ENCODE assay signal across 9 mouse cellular contexts in genomic region chr1:128368732-128369441, GRCm38 (mm10). TPM values are rescaled to one million over a fixed set of nuclear protein-coding genes. Genes with fewer than 3 reads are reported as not detected.
DNase-seq lines count a peak whose midpoint lies in the region; ATAC-seq and TF ChIP-seq lines count a peak whose summit lies in the region.
"Had no signal": no experiment of that assay in that cellular context is flagged by ENCODE, and none has a peak within 500 bp of the region (broad histone marks: within the 10 kb centered on the region; RNA-seq: fewer than 3 reads in every experiment).

No protein-coding gene starts in this region.

- H3K27ac ChIP-seq in cortical plate, adult 2 months (ENCODE audit: insufficient read depth, low read length): no peak overlapping the region
- H3K27ac ChIP-seq: heart, embryonic 15.5 days had no signal

- no peak overlapping the region for H3K4me3 ChIP-seq in cortical plate, adult 2 months (ENCODE audit: insufficient read depth, low read length)
- H3K4me3 ChIP-seq: heart, embryonic 15.5 days had no signal

- H3K4me1 ChIP-seq in cortical plate, adult 2 months (ENCODE audit: control insufficient read depth, insufficient read depth, low read length): no peaks in the 10 kb centered on the region
- H3K4me1 ChIP-seq: heart, embryonic 15.5 days had no signal

- intact Hi-C loops in heart, postnatal 10 days (cut with DNase I): loop anchor here (2.0 kb wide), 1 partner anchor 464 kb away; no protein-coding TSS in a partner anchor

- peak; percentile 33 to 69 for DNase-seq in cerebellum, postnatal 4 days (ENCODE audit: low spot score in 2 of 2)
- no peak for DNase-seq in cerebellum, adult 18-20 months
- DNase-seq in ES-CJ7 (ENCODE audit: low read depth, low spot score): peak; percentile 68
- DNase-seq in heart, postnatal 10 days: peak; percentile 52 to 76
- peak; percentile 26 to 83 for DNase-seq in layer of hippocampus, adult 18-20 months (ENCODE audit: low spot score in 2 of 2)
- DNase-seq in spleen, postnatal 10 days (ENCODE audit: low spot score in 2 of 2): peak; percentile 28 to 70

- no peak for TF ChIP-seq POLR2A in cortical plate, adult 2 months (IDR thresholded peaks at IDR 0.05; ENCODE audit: extremely low read depth, insufficient read depth, low read length)

- peak; percentile 83 for ATAC-seq in megakaryocyte-erythroid progenitor cell, adult 5-6 weeks (replicated peaks; ENCODE audit: low FRiP score, low TSS enrichment, poor library complexity, severe bottlenecking)

- TF ChIP-seq CTCF in cortical plate, adult 2 months (IDR thresholded peaks at IDR 0.05; ENCODE audit: extremely low read depth, insufficient read depth, low read length): peak; percentile 68

RNA-seq across cellular contexts. Expression of gene Mcm6, which starts 9.4 kb away (rescaled TPM):
- polyA plus RNA-seq in cortical plate, adult 2 months (2012; rRNA removed): 7.4 and 7.8 TPM in 2 replicates
- total RNA-seq in heart, postnatal 10 days (2021): 10 to 100 TPM; 28.1 to 34.9 TPM
- 10 to 100 TPM; 13.1 to 13.6 TPM for total RNA-seq in layer of hippocampus, adult 18-20 months (2021)
- total RNA-seq in megakaryocyte-erythroid progenitor cell, adult 5-6 weeks (2014; fragmentation: Nextera tagmentation): 286 and 335 TPM in 2 replicates
- 447 and 543 TPM in 2 replicates for total RNA-seq in megakaryocyte-erythroid progenitor cell, adult 5-6 weeks (2017)

RNA-seq across cellular contexts. Expression of gene Lct, which starts 40.8 kb away (rescaled TPM):
- 0.63 and 3.3 TPM in 2 replicates for polyA plus RNA-seq in cortical plate, adult 2 months (2012; rRNA removed)
- under 1 TPM in 1 of 2 experiments, not detected in 1; 0.07 TPM for total RNA-seq in heart, postnatal 10 days (2021)
- 10 to 100 TPM; 53.8 to 69.6 TPM for total RNA-seq in layer of hippocampus, adult 18-20 months (2021)
- total RNA-seq in megakaryocyte-erythroid progenitor cell, adult 5-6 weeks (2014; fragmentation: Nextera tagmentation): 0.07 and 0.59 TPM in 2 replicates
- total RNA-seq in megakaryocyte-erythroid progenitor cell, adult 5-6 weeks (2017): 0.30 TPM in 1 of 2 replicates, not detected in the other

RNA-seq across cellular contexts. Expression of gene Dars, which starts 48.3 kb away (rescaled TPM):
- polyA plus RNA-seq in cortical plate, adult 2 months (2012; rRNA removed): 42.1 and 43.3 TPM in 2 replicates
- total RNA-seq in heart, postnatal 10 days (2021): 10 to 100 TPM; 54.7 to 60.1 TPM
- 10 to 100 TPM; 66.5 to 68.7 TPM for total RNA-seq in layer of hippocampus, adult 18-20 months (2021)
- total RNA-seq in megakaryocyte-erythroid progenitor cell, adult 5-6 weeks (2014; fragmentation: Nextera tagmentation): 152 and 159 TPM in 2 replicates
- 306 and 352 TPM in 2 replicates for total RNA-seq in megakaryocyte-erythroid progenitor cell, adult 5-6 weeks (2017)

Comparison
In these comparisons a context has a peak if more than half of its experiments do, and no peak if none do; other contexts are left out.
1. DNase-seq: peak in cerebellum, postnatal 4 days (2 of 2), ES-CJ7 (single experiment), heart, postnatal 10 days (2 of 2), layer of hippocampus, adult 18-20 months (2 of 2) and spleen, postnatal 10 days (2 of 2); none in cerebellum, adult 18-20 months (0 of 2).
2. RNA of gene Mcm6, which starts 9.4 kb away (total RNA-seq): 286 to 543 TPM in megakaryocyte-erythroid progenitor cell, adult 5-6 weeks; 28.1 to 34.9 TPM in heart, postnatal 10 days and 13.1 to 13.6 TPM in layer of hippocampus, adult 18-20 months; every median in the first group is over 4 times any median in the second.
3. RNA of gene Lct, which starts 40.8 kb away (total RNA-seq): 53.8 to 69.6 TPM in layer of hippocampus, adult 18-20 months; 0.07 to 0.59 TPM in megakaryocyte-erythroid progenitor cell, adult 5-6 weeks and 0.07 TPM in heart, postnatal 10 days; every median in the first group is over 10 times any median in the second.